Mouse (Mus musculus): ENCODE data around the gene Abcb10. TPM values are rescaled to one million over a fixed set of nuclear protein-coding genes. Genes with fewer than 3 reads are reported as not detected.
"Not testable (repeated sequence)": the region's sequence is repeated elsewhere in the genome, so short reads cannot be mapped to it uniquely, and the experiment has no call there.

Gene Abcb10
- polyA plus RNA-seq (2015; fragmentation: Nextera tagmentation; extraction: Ambion mirVana), result 10.6 and 10.7 TPM in 2 replicates

- Histone ChIP-seq H3K9me3 (no peaks in the 10 kb centered on the region), H3K36me3 (no peaks in the 10 kb centered on the region), H3K27me3 (no peaks in the 10 kb centered on the region), H3K4me1 (peaks cover 27% of the 10 kb centered on the region), H3K9ac (replicated peaks) (peak within 1 kb of the TSS; percentile 75), H3K4me3 (peak within 1 kb of the TSS; percentile 66), H3K4me2 (replicated peaks) (peak within 1 kb of the TSS; percentile 84), H3K27ac (replicated peaks) (peak within 1 kb of the TSS; percentile 53)
- WGBS, result under 1% methylated on average over 48 of the region's 56 CpGs
- ATAC-seq (replicated peaks), result peak; percentile 85
Observed at GRCm38 (mm10) chr8:123982826-123983400, at the start of gene Abcb10. Gene Abcb10, minus strand, starts transcription at chr8:123983122.

GRCm38 (mm10) chr8:124027831-124028230 is 44.9 kb upstream of the Abcb10 start:
- H3K4me1 ChIP-seq, result no peaks in the 10 kb centered on the region
- no peak overlapping the region for H3K4me3 ChIP-seq
- no peak overlapping the region for H3K4me2 ChIP-seq (replicated peaks)
- no peak overlapping the region for H3K27ac ChIP-seq (replicated peaks)
- no peak for ATAC-seq (replicated peaks)
- H3K36me3 ChIP-seq, result peaks cover 78% of the 10 kb centered on the region
- no peaks in the 10 kb centered on the region for H3K9me3 ChIP-seq
- no peaks in the 10 kb centered on the region for H3K27me3 ChIP-seq
- no peak overlapping the region for H3K9ac ChIP-seq (replicated peaks)
- 91% methylated on average over 6 of the region's 6 CpGs for WGBS

GRCm38 (mm10) chr8:124026265-124026664 is 43.3 kb upstream of the Abcb10 start:
- ATAC-seq (replicated peaks); H3K27ac ChIP-seq (replicated peaks); H3K9me3 ChIP-seq; H3K4me3 ChIP-seq; H3K4me2 ChIP-seq (replicated peaks); H3K27me3 ChIP-seq; H3K9ac ChIP-seq (replicated peaks); H3K4me1 ChIP-seq: not testable (repeated sequence)
- peaks cover 72% of the 10 kb centered on the region for H3K36me3 ChIP-seq
- 80% methylated on average over 2 of the region's 2 CpGs for WGBS

- Histone ChIP-seq H3K27ac (replicated peaks) (peak within 1 kb of the TSS; percentile 94), H3K9me3 (no peaks in the 10 kb centered on the region), H3K9ac (replicated peaks) (peak within 1 kb of the TSS; percentile 76), H3K4me1 (peaks cover 26% of the 10 kb centered on the region), H3K4me3 (peak within 1 kb of the TSS; percentile 93), H3K4me2 (replicated peaks) (peak within 1 kb of the TSS; percentile 54), H3K36me3 (peaks cover 25% of the 10 kb centered on the region), H3K27me3 (no peaks in the 10 kb centered on the region)
- 1% methylated on average over 63 of the region's 74 CpGs for WGBS
- peak; percentile 95 for ATAC-seq (replicated peaks)
Observed at GRCm38 (mm10) chr8:124021237-124022227, 38.6 kb upstream of the Abcb10 start, which contains the start of the genes Taf5l and Urb2. Gene Taf5l, minus strand, starts transcription at chr8:124021397. Gene Urb2, plus strand, starts transcription at chr8:124021508.

- no peaks in the 10 kb centered on the region for H3K9me3 ChIP-seq
- H3K36me3 ChIP-seq, result peaks cover 19% of the 10 kb centered on the region
- peaks cover 26% of the 10 kb centered on the region for H3K4me1 ChIP-seq
- H3K4me3 ChIP-seq, result peak overlapping the region; percentile 93
- 1% methylated on average over 57 of the region's 87 CpGs for WGBS
- H3K27me3 ChIP-seq, result no peaks in the 10 kb centered on the region
- H3K9ac ChIP-seq (replicated peaks), result peak overlapping the region; percentile 76
- H3K4me2 ChIP-seq (replicated peaks), result peak overlapping the region; percentile 54
- peak; percentile 84 for ATAC-seq (replicated peaks)
- peak overlapping the region; percentile 94 for H3K27ac ChIP-seq (replicated peaks)
Observed at GRCm38 (mm10) chr8:124020439-124021236, 37.7 kb upstream of the Abcb10 start.

GRCm38 (mm10) chr8:124019782-124020181 is 36.9 kb upstream of the Abcb10 start:
- ATAC-seq (replicated peaks), result no peak
- H3K9ac ChIP-seq (replicated peaks), result 0 out of 2 replicates have a peak overlapping the region, but pooled peaks have one; percentile 5

GRCm38 (mm10) chr8:124014751-124015150 is 31.8 kb upstream of the Abcb10 start:
- no peak overlapping the region for H3K4me2 ChIP-seq (replicated peaks)
- H3K9ac ChIP-seq (replicated peaks), result no peak overlapping the region
- no peaks in the 10 kb centered on the region for H3K36me3 ChIP-seq
- H3K9me3 ChIP-seq, result no peaks in the 10 kb centered on the region
- 92% methylated on average over 3 of the region's 3 CpGs for WGBS
- H3K27me3 ChIP-seq, result no peaks in the 10 kb centered on the region
- H3K4me3 ChIP-seq, result no peak overlapping the region
- no peak for ATAC-seq (replicated peaks)
- peaks cover 10% of the 10 kb centered on the region for H3K4me1 ChIP-seq
- H3K27ac ChIP-seq (replicated peaks), result no peak overlapping the region

More at GRCm38 (mm10) chr8:124019782-124020181, 36.9 kb upstream of the Abcb10 start:
- Histone ChIP-seq H3K27ac (replicated peaks) (no peak overlapping the region), H3K4me1 (peaks cover 26% of the 10 kb centered on the region), H3K4me2 (replicated peaks) (peak overlapping the region; percentile 54), H3K4me3 (peak overlapping the region; percentile 93), H3K36me3 (peaks cover 10% of the 10 kb centered on the region; the same call in 1 of the 2 replicates), H3K27me3 (no peaks in the 10 kb centered on the region), H3K9me3 (no peaks in the 10 kb centered on the region)
- 37% methylated on average over 13 of the region's 13 CpGs for WGBS

- not testable (repeated sequence) for H3K36me3 ChIP-seq; H3K4me3 ChIP-seq; H3K27ac ChIP-seq (replicated peaks); H3K9ac ChIP-seq (replicated peaks); H3K9me3 ChIP-seq; ATAC-seq (replicated peaks); H3K4me1 ChIP-seq; H3K4me2 ChIP-seq (replicated peaks); H3K27me3 ChIP-seq
- 96% methylated on average over 7 of the region's 7 CpGs for WGBS
Observed at GRCm38 (mm10) chr8:124014299-124014698, 31.4 kb upstream of the Abcb10 start.

GRCm38 (mm10) chr8:124011989-124012586 is 29.2 kb upstream of the Abcb10 start:
- Histone ChIP-seq H3K27ac (replicated peaks) (no peak overlapping the region), H3K4me3 (no peak overlapping the region), H3K9me3 (no peaks in the 10 kb centered on the region), H3K4me1 (no peaks in the 10 kb centered on the region), H3K9ac (replicated peaks) (no peak overlapping the region), H3K27me3 (no peaks in the 10 kb centered on the region), H3K36me3 (peaks cover 24% of the 10 kb centered on the region), H3K4me2 (replicated peaks) (no peak overlapping the region)
- WGBS, result 94% methylated on average over 3 of the region's 3 CpGs
- no peak for ATAC-seq (replicated peaks)

- H3K4me2 ChIP-seq (replicated peaks), result no peak overlapping the region
- no peak overlapping the region for H3K4me3 ChIP-seq
- H3K27ac ChIP-seq (replicated peaks), result no peak overlapping the region
- no peaks in the 10 kb centered on the region for H3K4me1 ChIP-seq
- WGBS, result 92% methylated on average over 3 of the region's 3 CpGs
- no peak for ATAC-seq (replicated peaks)
- H3K9me3 ChIP-seq, result no peaks in the 10 kb centered on the region
- H3K27me3 ChIP-seq, result no peaks in the 10 kb centered on the region
- H3K9ac ChIP-seq (replicated peaks), result no peak overlapping the region
- peaks cover 29% of the 10 kb centered on the region for H3K36me3 ChIP-seq
Observed at GRCm38 (mm10) chr8:124011580-124011979, 28.7 kb upstream of the Abcb10 start.

- H3K9me3 ChIP-seq, result no peaks in the 10 kb centered on the region
- no peaks in the 10 kb centered on the region for H3K27me3 ChIP-seq
- H3K27ac ChIP-seq (replicated peaks), result no peak overlapping the region
- no peaks in the 10 kb centered on the region for H3K4me1 ChIP-seq
- H3K4me2 ChIP-seq (replicated peaks), result no peak overlapping the region
- WGBS, result 95% methylated on average over 6 of the region's 6 CpGs
- H3K36me3 ChIP-seq, result peaks cover 59% of the 10 kb centered on the region
- H3K4me3 ChIP-seq, result no peak overlapping the region
- ATAC-seq (replicated peaks), result no peak
- H3K9ac ChIP-seq (replicated peaks), result no peak overlapping the region
Observed at GRCm38 (mm10) chr8:124007829-124008228, 24.9 kb upstream of the Abcb10 start.

All from forebrain, embryonic 15.5 days (tissue).